Mouse (Mus musculus) small intestine, adult 2 months (tissue): Measurements from ENCODE around the gene Rapgef1.

ENCODE experiments used
- CTCF ChIP-seq: fragments of 200-500 bp; IDR thresholded peaks from 2 replicates; pipeline ENCODE4 v1.5.1; 2012; ENCODE audit warnings: low read depth, mild to moderate bottlenecking, control low read depth, inconsistent platforms, low read length, moderate library complexity, mixed read lengths; ENCODE audit not compliant: insufficient replicate concordance, insufficient read length; ENCODE audit errors: extremely low read depth
- POLR2A ChIP-seq: fragments of 200-500 bp; IDR thresholded peaks from 2 replicates; pipeline ENCODE4 v1.6.1; 2012; ENCODE audit warnings: low read depth, mild to moderate bottlenecking, control low read depth, inconsistent platforms, low read length, moderate library complexity

DNA sequence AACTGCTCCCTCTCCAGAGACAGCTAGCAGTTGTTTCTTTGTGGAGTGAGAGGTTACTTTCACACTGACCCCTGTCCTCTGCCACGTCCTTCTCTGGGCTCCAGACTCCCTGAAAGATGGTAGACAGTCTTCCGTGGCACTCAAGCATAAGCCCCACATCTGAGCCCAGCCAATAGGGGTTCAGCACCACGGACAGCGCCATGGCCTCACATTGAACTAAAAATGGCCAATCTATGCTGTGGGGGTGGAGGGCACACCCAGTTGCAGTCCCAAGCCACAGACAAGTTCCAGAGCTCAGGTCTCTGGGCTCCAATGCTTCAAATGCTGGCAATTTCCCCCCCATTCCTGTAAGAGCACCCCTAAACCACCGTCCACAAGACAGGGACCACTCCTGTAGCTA is 45.9 kb upstream of the Rapgef1 start:
- TF ChIP-seq POLR2A, result no peak
- no peak for TF ChIP-seq CTCF
